Mouse (Mus musculus) megakaryocyte progenitor cell, adult 5-6 weeks (primary cell): ENCODE results near the gene Pth2. TPM values are rescaled to one million over a fixed set of nuclear protein-coding genes. Genes with fewer than 3 reads are reported as not detected.
"Not testable (repeated sequence)": the region's sequence is repeated elsewhere in the genome, so short reads cannot be mapped to it uniquely, and the experiment has no call there.

Experiments
- ATAC-seq: replicated peaks from 2 replicates; pipeline ENCODE4 v1.8.0; 2016; ENCODE audit warnings: mild to moderate bottlenecking, moderate TSS enrichment, inconsistent platforms; ENCODE audit not compliant: poor library complexity
- total RNA-seq, 2 experiments: library from RNA; stranded (forward) in 1 of 2; stranded (reverse) in 1 of 2; fragments of 157-497, 149-512 nt in 1 of 2; fragments of 200-1000 nt in 1 of 2; gene quantifications; 2 replicates each; pipeline versions ENCODE4 v1.2.3 to v1.2.4; 2015 to 2017

Pth2 gene
- total RNA-seq, 2 experiments from 2014 or later = not detected

DNA sequence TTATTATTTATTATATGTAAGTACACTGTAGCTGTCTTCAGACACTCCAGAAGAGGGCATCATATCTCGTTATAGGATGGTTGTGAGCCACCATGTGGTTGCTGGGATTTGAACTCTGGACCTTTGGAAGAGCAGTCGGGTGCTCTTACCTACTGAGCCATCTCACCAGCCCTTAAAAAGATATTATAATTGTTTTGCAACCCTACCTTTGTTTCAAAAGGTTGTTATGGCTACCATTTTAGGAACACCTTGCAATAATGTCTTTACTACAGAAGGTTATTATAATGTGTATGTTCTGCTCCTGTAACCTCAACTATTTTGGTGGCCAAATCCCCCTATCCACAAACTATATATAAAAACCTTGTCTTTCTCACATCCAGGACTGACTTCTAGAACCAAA is 27.7 kb upstream of the Pth2 start:
- ATAC-seq = not testable (repeated sequence)

DNA sequence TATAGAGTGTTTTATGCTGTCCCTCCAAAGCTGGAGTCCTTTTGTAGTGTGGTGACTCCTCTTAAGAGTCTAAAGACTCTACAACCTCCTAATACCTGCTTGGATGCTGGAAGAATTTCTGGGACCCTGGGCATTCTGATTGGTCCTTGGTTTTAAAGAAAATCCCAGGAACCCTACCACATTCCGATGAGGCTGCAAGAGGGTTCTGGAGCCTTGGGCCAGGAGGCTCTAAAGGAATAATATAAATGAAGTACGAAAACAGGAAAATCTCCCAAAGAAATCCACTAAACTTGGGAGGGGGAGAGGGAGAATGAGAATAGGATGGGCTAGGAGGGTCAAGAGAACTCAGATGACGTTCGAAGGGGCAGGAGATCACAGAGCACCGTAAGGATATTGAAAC is 27.2 kb upstream of the Pth2 start:
- ATAC-seq = no peak

DNA sequence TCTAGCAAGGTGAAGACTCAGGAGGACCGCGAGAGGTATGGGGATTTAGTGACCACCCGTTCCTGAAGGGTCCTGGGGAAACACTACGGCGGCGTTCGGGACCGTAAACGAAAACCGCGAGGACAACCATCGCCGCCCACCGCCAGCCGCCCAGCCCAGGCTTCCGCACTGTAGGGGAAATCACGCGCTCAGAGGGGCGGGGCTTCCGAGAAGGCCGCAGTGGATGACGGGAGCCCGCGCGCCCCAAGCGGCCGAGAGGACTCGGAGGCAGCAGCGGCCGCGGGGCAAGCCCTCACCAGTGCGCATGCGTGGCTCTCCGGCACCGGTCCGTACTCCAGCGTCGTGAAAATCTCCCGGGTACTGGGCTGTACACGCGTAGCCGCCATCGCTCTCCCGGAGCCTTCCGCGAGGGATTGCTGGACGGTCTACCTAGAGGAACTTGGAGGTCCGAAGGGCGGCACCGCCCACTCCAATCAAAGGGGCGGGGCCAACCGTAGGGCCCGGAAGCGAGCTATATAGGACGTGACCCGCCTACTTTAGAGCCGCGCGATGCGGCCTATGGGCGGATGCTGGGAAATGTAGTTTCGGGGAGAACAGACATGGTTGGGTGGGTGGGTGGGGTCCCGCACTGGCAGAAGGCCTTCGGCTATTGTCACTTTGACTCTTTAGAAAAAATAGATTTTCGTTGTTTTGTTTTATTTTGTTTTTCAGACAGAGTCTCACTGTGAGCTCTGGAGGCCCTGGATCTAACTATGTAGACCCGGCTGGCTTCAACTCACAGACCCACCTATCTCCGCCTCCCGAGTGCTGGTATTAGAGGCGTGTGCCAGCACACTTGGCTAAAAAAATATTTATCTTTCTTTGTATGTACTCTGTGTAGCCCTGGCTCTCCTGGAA is 26.5 kb upstream of the Pth2 start, which contains the start of the genes Pih1d1 and Aldh16a1:
Gene Pih1d1, plus strand, starts transcription at position 208 of the 897 bp plus-strand sequence.
Gene Aldh16a1, minus strand, starts transcription at position 489 of the 897 bp plus-strand sequence.
- peak; percentile 90 for ATAC-seq

DNA sequence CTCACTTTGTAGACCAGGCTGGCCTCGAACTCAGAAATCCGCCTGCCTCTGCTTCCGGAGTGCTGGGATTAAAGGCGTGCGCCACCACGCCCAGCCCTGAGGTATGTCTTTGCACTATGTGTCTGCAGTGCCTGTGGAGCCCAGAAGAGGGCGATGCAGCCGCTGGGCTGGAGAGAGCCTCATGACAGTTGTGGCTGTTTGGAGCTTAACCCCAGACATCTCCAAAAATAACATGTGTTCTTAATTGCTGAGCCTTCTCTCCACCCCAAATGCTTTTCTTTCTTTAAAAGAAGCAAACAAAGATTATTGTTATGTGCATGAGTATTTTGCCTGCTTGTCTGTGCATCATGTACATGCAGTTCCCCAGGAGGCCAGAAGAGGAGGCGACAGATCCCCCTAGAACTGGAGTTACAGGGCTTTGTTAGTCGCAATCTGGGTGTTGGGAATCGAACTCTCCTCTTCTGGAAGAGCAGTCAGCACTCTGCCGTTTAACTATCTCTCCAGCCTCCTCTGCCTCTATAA is 25.7 kb upstream of the Pth2 start:
- ATAC-seq = peak; percentile 65

DNA sequence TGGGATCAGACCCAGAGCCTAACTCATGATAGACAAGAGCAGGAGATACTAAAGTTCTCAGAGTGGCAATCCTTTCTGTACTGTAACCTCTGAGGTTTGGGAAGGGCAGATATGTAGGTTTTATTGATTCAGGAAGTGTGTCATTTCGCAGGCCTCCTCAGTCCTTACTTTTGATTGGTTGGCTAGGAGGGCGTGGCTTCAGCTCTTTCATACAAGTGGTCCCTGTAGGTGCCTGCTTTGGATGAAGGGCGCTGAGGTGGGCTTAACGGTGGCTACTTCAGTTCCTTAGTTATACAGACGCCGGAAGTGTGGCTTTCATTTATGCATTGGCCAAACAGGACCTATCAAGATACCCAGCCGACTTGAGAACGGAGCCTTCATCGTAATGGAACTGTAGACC is 25.2 kb upstream of the Pth2 start:
- ATAC-seq = no peak

DNA sequence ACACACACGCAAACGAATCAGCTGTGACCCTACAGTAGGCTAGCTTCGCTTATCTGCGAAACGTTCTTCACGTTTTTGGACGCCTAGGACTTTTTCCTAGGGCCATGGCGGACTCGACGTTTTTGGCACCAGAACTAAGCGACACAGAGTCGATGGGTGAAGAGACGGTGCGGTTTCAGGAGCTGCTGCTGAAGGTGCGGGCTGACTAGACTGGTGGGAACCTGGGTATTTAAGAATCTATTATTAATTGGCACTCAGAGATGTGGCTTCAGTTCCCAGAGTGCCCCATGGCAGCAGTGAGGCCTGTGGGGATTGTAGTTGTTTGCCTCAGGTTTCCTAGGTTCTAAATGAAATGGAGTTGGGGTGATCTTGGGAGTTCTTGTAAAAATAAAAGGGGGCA is 24.6 kb upstream of the Pth2 start:
- ATAC-seq = no peak

DNA sequence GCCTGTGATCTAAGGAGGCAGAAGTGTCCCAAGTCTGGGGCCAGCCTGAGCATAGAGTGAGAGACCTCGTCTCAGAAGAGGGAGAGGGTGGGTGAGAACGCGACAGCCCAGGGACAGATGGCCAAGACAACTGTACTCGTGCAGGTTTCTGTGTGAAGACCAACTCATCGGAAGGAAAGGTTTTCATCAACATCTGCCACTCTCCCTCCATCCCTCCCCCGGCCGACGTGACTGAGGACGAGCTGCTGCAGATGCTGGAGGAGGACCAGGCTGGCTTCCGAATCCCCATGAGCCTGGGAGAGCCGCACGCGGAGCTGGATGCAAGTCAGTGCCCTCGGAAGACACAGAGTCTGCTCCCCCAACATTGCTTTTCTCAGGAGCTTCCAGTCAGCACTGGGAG is 23.3 kb upstream of the Pth2 start:
- no peak for ATAC-seq

DNA sequence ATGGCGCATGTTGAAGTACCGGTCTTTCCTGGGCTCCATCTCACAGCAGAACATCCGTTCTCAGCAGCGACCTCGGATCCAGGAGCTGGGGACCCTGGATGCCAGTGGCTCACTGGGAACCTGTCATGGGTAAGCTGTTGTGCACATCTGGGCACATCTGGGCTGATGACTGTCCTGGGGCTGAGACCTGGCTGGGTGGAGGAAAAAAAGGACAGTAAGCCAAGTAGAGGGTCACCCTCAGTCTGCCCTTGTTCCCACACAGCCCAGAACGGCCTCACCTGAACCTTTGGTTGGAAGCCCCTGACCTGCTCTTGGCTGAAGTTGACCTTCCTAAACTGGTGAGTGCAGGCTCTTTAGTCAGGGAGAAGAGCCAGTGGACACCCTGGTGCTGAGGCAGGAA is 21.8 kb upstream of the Pth2 start:
- ATAC-seq = no peak

DNA sequence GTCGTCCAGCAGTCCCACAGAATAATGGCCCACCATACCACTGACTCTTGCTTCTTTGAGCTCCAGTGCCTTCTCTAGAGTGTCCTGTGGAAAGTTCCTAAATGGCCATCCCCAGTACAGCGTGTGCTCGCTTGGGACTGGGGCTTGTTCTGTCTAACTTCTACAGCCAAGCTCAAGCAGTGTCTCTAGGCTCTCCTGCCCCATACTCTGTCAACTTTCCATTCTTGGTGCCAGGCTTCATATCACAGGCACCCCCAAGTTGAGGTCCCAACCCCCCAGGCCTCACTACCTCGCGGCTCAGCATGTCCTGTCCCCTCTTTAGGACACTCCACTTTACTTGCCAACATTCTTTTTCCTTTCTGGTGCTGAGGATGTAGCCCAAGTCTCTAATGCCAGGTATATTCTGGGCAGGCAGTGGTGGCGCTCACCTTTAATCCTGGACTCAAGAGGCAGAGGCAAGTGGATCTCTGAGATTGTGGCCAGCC is 20.4 kb upstream of the Pth2 start:
- ATAC-seq = no peak

DNA sequence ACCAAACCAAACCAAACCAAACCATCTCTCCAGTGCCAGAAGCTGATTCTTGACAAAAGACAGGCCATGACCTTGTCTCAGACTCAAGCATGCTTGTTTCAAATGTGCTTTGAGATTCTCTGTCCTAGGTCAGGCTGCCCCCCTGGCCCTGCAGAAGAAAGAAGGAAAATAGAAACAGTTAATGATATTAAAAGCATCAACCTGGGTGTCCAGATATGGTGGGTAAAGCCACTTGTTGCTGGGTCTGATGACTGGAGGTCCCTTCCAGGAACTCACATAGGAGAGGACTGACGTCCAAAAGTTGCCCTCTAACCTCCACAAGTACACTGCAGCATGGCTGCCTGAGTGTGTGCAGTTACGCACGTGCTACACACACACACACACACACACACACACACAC is 19.9 kb upstream of the Pth2 start:
- ATAC-seq = no peak

DNA sequence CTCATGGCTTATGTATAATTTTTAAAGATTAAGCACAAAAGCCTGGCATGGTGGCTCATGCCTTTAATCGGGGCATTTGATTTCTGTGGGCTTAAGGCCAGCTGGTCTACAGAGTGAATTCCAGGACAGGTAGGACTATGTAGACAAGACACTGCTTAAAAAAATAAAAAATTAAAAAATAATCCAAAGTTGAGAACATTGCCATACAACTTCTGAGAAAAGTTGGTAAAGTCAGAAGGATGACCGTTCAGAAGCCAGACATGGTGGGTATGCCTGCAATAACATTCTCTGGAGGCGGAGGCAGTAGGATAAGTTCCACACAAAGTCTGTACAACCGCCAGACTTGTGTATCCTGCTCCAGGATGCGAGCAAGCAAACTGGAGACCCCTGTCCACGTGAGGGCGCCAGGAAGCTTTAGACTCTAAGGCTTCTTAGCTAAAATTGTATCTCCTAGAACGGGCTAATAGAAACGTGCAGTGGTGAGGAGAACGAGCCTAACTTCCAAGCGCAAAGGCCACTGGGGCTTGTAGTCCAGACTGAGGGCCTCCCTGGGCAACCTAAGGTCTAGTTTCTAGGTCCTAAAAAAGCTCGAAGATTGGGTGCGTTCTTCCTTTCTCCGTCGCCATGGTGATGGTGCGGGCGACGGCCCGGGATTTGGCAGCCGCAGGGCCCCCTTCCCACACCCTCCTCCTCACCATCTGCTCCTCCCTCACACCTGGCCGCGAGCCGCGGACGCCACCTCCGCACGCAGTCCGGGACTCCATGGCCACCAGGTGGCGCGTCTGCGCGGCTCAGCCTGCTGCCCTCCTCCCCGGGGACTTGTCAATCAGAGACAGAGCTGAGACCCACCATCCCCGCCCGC is 19.0 kb upstream of the Pth2 start:
- peak; percentile 88 for ATAC-seq

DNA sequence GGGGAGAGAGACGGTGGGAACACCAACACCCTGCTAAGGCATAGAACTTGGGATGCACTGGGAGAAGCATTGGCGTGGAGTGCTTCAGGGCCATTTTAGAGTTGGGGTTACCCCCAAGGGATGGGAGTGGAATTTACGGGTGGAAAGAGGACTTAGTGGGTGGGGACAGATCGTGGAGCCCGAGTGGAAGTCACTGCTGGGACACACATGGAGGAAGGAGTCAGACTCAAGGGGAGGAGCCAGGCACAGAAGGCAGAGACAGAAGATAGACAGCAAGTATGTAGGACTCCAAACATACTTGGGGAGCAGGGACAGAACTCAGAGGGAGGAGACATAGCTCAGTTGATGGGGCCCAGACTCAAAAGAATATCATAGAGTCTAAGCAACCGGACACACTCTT is 18.2 kb upstream of the Pth2 start:
- no peak for ATAC-seq

DNA sequence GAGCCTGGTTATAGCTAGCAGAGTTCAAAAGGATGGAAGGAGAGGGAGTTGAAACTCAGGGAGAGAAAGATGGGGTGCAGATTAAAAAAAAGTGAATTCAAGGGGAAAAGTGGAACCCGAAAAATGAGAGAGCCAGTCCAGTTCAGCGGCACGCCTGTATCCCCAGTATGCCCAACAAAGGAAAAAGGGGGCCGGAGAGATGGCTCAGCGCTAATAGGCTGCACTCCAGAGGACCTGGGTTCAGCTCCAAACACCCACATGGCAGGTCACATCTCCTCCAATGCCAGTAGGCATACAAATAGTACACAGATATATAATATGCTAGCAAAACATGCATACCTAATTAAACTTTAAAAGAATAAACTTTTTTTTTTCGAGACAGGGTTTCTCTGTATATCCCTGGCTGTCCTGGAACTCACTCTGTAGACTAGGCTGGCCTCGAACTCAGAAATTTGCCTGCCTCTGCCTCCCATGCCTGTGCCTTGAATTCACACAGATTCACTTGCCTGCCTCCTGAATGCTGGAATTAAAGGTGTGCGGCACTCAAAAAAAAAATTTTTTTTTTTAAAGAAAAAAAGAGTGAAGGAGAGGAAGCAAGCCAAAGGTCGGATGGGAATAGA is 17.7 kb upstream of the Pth2 start:
- no peak for ATAC-seq

DNA sequence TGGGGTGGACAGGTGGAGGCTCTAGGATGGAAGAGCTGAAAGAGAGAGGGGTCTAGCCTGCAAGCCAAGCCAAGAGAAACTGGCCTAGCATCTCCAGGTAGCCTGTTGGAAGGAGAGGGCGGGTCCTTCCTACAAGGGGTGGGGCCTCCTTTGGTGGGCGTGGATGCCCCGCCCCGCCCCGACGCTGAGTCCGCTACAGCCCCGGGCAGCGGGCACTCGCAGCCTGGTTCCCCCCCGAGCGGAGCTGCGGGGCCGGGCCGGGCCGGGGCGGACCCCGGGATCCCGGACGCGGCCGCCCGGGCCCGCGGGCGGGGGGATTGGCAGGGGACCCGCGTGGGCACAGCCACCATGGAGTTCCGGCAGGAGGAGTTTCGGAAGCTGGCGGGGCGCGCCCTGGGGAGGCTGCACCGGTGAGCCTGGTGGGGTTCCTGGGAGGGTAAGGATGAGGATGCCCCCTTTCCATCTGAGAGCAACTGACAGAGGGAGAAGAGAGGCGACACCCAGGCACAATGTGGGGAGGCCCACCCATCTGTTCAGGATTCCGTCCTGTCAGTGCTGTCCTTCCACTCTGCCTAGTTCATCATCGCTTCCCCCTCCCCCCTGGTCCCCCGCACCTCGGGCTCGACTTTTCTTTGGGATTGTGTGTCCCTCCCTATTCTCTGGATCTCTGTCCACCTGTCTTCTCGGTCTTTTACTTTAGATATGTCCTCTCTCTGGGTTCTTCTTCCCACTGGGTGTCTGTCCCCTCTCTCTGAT is 16.9 kb upstream of the Pth2 start, which contains the start of gene Slc17a7:
Gene Slc17a7, plus strand, starts transcription at position 215 of the 756 bp plus-strand sequence.
- ATAC-seq = peak; percentile 63

DNA sequence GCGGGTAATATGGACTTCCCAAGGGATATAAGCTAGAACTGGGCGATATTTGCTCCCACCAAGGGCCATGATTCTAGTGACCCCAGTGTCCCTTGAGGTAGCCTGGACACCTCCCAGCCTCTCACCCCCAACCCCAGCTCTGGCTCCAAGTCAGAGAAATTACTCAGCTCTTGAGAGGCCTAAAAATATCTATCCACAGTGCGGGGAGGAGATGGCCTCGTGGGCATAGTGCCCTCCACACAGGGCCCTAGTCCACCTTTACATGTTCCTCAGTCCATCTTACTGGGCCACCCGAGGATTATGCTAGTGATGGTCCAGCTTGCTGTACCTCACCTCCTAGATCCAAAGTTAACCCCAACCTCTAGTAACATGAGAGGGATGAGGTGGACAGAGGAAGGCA is 16.0 kb upstream of the Pth2 start:
- ATAC-seq = no peak

DNA sequence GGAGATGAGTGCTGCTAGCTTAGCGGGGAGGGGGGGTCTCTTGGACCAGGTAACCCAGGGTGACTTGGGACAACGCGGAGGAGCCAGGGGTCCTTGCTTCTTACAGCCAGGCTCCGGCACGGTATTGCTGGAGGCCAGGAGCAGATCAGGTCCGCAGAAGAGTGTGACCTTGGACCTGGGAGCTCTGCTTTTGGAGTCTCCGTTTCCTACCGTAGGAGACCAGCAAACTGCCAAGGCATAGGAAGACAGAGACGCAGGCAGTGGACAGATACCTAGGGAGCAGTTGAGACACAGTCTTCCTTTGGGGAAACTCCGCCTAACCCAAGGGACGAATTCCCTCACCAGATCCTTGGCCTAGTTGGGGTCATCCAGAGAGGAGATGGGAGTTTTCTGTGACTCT is 15.1 kb upstream of the Pth2 start:
- ATAC-seq = no peak

DNA sequence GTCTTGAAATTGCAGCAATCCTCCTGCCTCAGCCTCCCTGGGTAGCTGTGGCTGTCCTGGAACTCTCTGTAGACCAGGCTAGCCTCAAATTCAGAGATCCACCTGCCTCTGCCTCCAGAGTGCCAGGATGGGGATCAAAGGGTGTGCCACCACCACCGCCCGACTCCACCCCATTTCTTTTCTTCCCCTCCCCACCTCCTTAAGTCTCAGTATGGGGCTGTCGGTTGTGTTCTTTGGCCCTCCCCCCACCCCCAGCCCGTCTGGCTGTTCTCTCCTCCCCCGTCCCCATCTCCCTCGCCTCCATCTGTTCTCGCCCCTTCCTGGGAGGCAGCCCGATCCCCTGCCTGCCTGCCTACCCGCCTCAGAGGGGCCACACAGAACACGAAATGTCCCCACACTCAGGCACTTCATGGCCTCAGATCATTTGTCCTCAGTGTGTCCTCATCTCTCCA is 13.8 kb upstream of the Pth2 start:
- no peak for ATAC-seq

DNA sequence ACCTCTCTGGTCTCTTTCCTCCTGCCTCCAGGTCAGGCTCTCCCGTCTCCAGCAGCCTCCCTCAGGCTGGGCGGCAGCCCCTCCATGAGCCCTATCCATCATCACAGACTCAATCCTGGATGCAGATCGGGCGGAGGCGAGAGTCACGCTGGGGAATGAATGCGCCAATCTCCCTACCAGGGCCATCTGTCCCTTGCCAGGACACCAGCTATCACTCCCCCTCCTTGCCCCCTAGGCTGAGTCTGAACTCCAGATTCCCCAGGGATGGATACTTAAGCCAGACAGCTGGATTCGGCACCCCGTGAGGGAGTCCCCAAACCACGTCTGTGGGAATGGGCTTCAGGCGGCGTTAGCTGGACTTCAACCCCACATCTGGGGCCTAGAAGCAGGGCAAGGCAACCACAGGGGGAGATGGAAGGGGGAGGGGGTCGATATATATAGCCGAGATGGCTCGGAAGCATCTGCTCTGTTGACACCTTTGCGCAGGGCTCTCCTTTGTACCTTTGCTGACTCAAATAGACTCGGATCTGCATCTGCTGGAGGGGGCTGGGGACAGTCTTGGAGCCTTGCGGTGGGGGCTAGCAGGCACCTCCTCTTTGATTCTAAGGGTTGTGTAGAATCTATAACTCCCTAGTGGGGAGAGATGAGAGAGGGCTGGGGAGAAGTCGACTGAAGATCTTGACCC is 12.9 kb upstream of the Pth2 start:
- ATAC-seq = no peak

DNA sequence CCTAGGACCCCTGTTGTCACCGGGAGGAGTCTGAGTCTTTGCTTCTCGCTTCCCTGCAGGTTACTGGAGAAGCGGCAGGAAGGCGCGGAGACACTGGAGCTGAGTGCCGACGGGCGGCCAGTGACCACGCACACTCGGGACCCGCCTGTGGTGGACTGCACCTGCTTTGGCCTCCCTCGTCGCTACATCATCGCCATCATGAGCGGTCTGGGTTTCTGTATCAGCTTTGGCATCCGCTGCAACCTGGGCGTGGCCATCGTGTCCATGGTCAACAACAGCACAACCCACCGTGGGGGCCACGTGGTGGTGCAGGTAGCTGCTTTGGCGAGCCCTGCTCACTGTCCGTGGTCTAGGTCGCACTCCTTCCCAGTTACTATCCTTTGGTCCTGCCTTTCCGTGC is 12.1 kb upstream of the Pth2 start:
- no peak for ATAC-seq
